Mouse (Mus musculus) A20 (cell line): Measurements from ENCODE around the gene Olfr1434.
"Not testable (repeated sequence)": the region's sequence is repeated elsewhere in the genome, so short reads cannot be mapped to it uniquely, and the experiment has no call there.

Experiments used
- DNase-seq: peaks from one replicate; pipeline ENCODE4 v3.0.0-alpha.2; 2011; ENCODE audit warnings: low read depth, low spot score

Olfr1434 gene

DNA sequence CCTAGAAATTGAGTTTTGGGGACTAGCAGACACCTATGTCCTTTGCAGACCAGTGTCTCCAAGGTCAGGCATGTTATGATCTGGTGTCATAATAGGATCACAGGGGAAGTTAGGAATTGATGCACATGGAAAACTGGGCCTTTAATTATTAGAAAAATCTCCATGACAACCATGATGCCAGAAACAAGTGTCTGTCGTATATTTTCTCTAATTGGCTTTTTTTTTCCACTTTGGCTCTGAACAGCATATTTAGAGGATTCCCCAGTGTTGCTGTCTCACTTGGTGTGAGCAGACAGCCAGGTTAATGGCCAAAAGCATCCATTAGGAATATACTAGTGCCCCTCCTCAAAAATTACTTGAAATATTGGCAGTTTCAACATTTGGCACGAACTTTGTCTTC, at the start of gene Olfr1434:
Gene Olfr1434 (plus strand): TSS at position 301 of the 400 bp plus-strand sequence.
- DNase-seq, result no peak

DNA sequence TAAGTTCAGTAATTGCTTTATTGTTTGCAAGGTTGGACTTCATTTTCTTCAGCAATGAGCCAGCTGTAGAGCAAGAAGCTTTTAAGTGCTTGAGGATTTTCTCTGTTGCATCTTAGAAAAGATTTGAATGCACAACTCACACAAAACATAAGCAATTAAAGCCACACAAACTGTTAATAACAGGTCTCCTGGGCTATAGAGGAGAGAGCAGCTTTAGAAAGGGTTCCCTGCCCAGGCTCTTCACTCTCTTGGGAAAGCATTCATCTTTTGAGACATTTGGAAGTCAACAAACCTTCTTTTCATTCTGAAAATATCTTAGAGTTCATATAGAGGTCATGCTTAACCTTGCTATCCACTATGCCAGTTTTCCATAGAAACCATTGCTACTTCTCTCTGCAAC, 47.2 kb upstream of the Olfr1434 start, which contains the start of gene Olfr1432:
Gene Olfr1432 (minus strand): TSS at position 101 of the 400 bp plus-strand sequence.
- DNase-seq, result not testable (repeated sequence)

GRCm38 (mm10) chr19:12241559-12241958, 38.1 kb upstream of the Olfr1434 start, which contains the start of gene Olfr262:
Gene Olfr262, minus strand, starts transcription at chr19:12241659.
- DNase-seq, result no peak

- DNase-seq, result no peak
Observed at GRCm38 (mm10) chr19:12260732-12261131, 18.9 kb upstream of the Olfr1434 start, which contains the start of gene Olfr235. Gene Olfr235, plus strand, starts transcription at chr19:12261032.

GRCm38 (mm10) chr19:12292979-12293378, 13.3 kb downstream of the Olfr1434 start:
- DNase-seq, result no peak

DNA sequence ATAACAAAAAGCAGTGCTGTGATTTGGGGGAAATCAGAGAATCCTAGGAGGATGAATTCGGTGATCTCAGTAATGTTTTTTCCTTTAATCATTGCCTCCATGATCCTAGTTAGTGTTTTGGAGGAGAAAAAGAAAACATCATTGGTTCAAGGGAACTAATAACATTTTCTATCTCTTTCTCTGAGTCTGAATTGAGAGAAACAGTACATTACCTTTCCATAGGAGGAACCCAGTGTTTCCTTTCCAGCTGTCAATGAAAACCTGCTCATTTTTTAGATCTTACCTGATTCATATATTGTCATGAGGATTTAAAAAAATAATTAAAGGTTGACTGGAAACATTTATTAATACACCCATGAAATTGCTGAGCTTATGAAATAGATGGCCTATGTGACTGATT, 19.4 kb downstream of the Olfr1434 start, which contains the start of gene Olfr1436:
Gene Olfr1436 (minus strand): TSS at position 101 of the 400 bp plus-strand sequence.
- DNase-seq, result not testable (repeated sequence)

- no peak for DNase-seq
Observed at GRCm38 (mm10) chr19:12325001-12325400, 45.3 kb downstream of the Olfr1434 start, which contains the start of gene Olfr1437. Gene Olfr1437, minus strand, starts transcription at chr19:12325101.
